Mouse (Mus musculus) 3134 (cell line): ENCODE measurements around the gene Rpl38.

Experiments used
- DNase-seq: peaks from one replicate; pipeline ENCODE4 v3.0.0-alpha.2; 2011; ENCODE audit warnings: low spot score; ENCODE audit not compliant: insufficient read length; ENCODE audit errors: extremely low read depth

The Rpl38 gene

GRCm38 (mm10) chr11:114668301-114668710, at the start of gene Rpl38:
Gene Rpl38 (plus strand): TSS chr11:114668524.
- DNase-seq = no peak

- DNase-seq = no peak
These were observed 49.5 kb upstream of the Rpl38 start for GRCm38 (mm10) chr11:114618697-114619417.

GRCm38 (mm10) chr11:114626071-114626690, 42.1 kb upstream of the Rpl38 start:
- no peak for DNase-seq

GRCm38 (mm10) chr11:114627036-114627435, 41.3 kb upstream of the Rpl38 start:
- DNase-seq = no peak

GRCm38 (mm10) chr11:114628032-114628431, 40.3 kb upstream of the Rpl38 start:
- no peak for DNase-seq

- DNase-seq = no peak
These were observed 38.3 kb upstream of the Rpl38 start for GRCm38 (mm10) chr11:114630044-114630443.

- no peak for DNase-seq
These were observed 36.1 kb upstream of the Rpl38 start for GRCm38 (mm10) chr11:114632266-114632665.

- peak; percentile 21 for DNase-seq
These were observed 32.0 kb upstream of the Rpl38 start for GRCm38 (mm10) chr11:114636292-114636691.

GRCm38 (mm10) chr11:114636727-114637505, 31.4 kb upstream of the Rpl38 start:
- DNase-seq = no peak

GRCm38 (mm10) chr11:114638647-114639290, 29.6 kb upstream of the Rpl38 start:
- DNase-seq = no peak

- no peak for DNase-seq
These were observed 28.6 kb upstream of the Rpl38 start for GRCm38 (mm10) chr11:114639681-114640103.

- no peak for DNase-seq
These were observed 27.7 kb upstream of the Rpl38 start for GRCm38 (mm10) chr11:114640658-114641057.

GRCm38 (mm10) chr11:114641136-114641535, 27.2 kb upstream of the Rpl38 start:
- no peak for DNase-seq

GRCm38 (mm10) chr11:114642184-114642583, 26.1 kb upstream of the Rpl38 start:
- no peak for DNase-seq

- DNase-seq = no peak
These were observed 25.4 kb upstream of the Rpl38 start for GRCm38 (mm10) chr11:114642926-114643325.

GRCm38 (mm10) chr11:114644122-114644521, 24.2 kb upstream of the Rpl38 start:
- no peak for DNase-seq

- no peak for DNase-seq
These were observed 18.8 kb upstream of the Rpl38 start for GRCm38 (mm10) chr11:114649510-114649909.

GRCm38 (mm10) chr11:114652531-114652930, 15.8 kb upstream of the Rpl38 start:
- no peak for DNase-seq

- DNase-seq = no peak
These were observed 14.7 kb upstream of the Rpl38 start for GRCm38 (mm10) chr11:114653664-114654063.

GRCm38 (mm10) chr11:114654552-114654951, 13.8 kb upstream of the Rpl38 start:
- DNase-seq = no peak
